Mouse (Mus musculus): Measurements from ENCODE around the gene Creb5. TPM values are rescaled to one million over a fixed set of nuclear protein-coding genes. Genes with fewer than 3 reads are reported as not detected.
"Not testable (repeated sequence)": the region's sequence is repeated elsewhere in the genome, so short reads cannot be mapped to it uniquely, and the experiment has no call there.

Gene Creb5
- total and polyA plus RNA-seq, 2 experiments from 2014 or later = 3.1 to 4.4 TPM

DNA sequence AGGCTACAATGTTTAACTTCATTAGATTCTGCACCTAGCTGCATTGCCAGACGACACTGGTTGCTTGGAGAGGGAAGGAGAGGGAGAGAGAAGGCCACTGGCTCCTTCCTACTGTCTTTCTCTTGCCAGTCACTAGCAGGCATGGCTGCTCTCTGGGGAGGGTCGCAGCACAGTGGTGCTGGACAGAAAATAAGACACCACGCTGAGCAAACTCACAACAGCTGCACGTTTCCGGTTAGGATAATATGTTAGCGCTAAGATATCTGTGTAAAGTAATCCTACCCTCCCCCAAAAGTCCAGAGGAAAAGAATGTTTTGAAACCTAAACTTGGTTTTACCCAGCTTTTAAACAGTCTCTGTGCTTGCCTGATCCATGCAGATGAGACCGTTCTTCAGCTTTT, 107.0 kb downstream of the Creb5 start:
- no peak for TF ChIP-seq CTCF (IDR thresholded peaks at IDR 0.05; ENCODE audit: low read depth)
- Histone ChIP-seq H3K4me3 (ENCODE audit: low read length) (no peak overlapping the region), H3K9ac (replicated peaks; ENCODE audit: low read length) (no peak overlapping the region), H3K27me3 (ENCODE audit: insufficient read depth, low read length) (no peaks in the 10 kb centered on the region), H3K4me2 (ENCODE audit: low read depth, low read length) (no peak overlapping the region), H3K9me3 (ENCODE audit: low read length) (no peaks in the 10 kb centered on the region), H3K27ac (no peak overlapping the region), H3K36me3 (ENCODE audit: insufficient read depth, low read length) (no peaks in the 10 kb centered on the region), H3K4me1 (ENCODE audit: insufficient read depth, low read length) (peaks cover 13% of the 10 kb centered on the region)
- DNase-seq (ENCODE audit: low spot score) = peak; percentile 3
- 27% methylated on average over 7 of the region's 7 CpGs for whole genome bisulfite sequencing
- no peak for ATAC-seq

DNA sequence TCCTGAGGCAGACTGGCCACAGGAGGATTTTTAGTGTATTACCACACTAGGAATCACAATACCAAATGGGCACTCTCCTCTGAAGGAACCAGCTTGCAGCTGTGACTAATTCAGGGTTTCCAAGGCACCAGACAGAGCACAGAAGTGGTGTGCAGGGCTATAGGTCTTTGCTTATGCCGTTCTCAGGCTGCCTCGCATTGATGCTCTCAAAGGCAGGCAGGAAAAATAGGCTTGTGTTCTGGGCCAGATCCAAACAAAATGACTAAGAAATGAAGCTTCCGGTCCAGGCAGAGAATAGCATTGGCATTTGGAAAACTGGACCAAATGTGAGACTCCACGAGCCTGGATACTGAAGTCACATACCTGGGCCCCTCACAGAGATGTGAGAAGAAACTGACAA, 108.1 kb downstream of the Creb5 start:
- no peaks in the 10 kb centered on the region for H3K36me3 ChIP-seq (ENCODE audit: insufficient read depth, low read length)
- no peak for TF ChIP-seq CTCF (IDR thresholded peaks at IDR 0.05; ENCODE audit: low read depth)
- 27% methylated on average over 4 of the region's 4 CpGs for WGBS
- H3K27me3 ChIP-seq (ENCODE audit: insufficient read depth, low read length) = no peaks in the 10 kb centered on the region
- H3K9me3 ChIP-seq (ENCODE audit: low read length) = no peaks in the 10 kb centered on the region
- H3K9ac ChIP-seq (replicated peaks; ENCODE audit: low read length) = no peak overlapping the region
- peaks cover 13% of the 10 kb centered on the region for H3K4me1 ChIP-seq (ENCODE audit: insufficient read depth, low read length)
- ATAC-seq = no peak
- H3K4me3 ChIP-seq (ENCODE audit: low read length) = no peak overlapping the region
- no peak overlapping the region for H3K27ac ChIP-seq
- H3K4me2 ChIP-seq (ENCODE audit: low read depth, low read length) = no peak overlapping the region
- peak; percentile 14 for DNase-seq (ENCODE audit: low spot score)

DNA sequence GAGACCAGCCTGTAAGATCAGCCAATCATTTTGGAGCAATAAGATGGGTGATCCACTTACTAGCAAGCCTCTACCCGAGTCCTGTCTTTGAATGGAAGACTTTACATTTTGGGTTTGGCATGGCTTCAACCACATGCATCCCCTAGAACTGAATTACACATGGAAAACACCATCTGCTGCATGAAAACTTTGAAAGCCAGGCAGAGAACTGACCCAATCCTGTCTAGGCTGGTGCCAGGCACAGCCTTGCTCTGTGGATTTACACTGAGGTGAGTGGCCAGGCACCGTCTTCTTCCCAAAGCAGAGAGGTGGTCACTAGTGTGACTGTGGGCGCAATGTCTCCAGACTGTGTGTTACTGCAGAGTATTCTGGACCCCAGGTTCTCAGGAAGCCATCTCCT, 109.4 kb downstream of the Creb5 start:
- Histone ChIP-seq H3K9me3 (ENCODE audit: low read length) (no peaks in the 10 kb centered on the region), H3K4me1 (ENCODE audit: insufficient read depth, low read length) (peaks cover 13% of the 10 kb centered on the region), H3K27me3 (ENCODE audit: insufficient read depth, low read length) (no peaks in the 10 kb centered on the region), H3K4me2 (ENCODE audit: low read depth, low read length) (no peak overlapping the region), H3K9ac (replicated peaks; ENCODE audit: low read length) (no peak overlapping the region), H3K4me3 (ENCODE audit: low read length) (no peak overlapping the region), H3K27ac (no peak overlapping the region), H3K36me3 (ENCODE audit: insufficient read depth, low read length) (no peaks in the 10 kb centered on the region)
- no peak for TF ChIP-seq CTCF (IDR thresholded peaks at IDR 0.05; ENCODE audit: low read depth)
- 90% methylated on average over 3 of the region's 3 CpGs for WGBS
- ATAC-seq (no peak), DNase-seq (ENCODE audit: low spot score) (no peak)

DNA sequence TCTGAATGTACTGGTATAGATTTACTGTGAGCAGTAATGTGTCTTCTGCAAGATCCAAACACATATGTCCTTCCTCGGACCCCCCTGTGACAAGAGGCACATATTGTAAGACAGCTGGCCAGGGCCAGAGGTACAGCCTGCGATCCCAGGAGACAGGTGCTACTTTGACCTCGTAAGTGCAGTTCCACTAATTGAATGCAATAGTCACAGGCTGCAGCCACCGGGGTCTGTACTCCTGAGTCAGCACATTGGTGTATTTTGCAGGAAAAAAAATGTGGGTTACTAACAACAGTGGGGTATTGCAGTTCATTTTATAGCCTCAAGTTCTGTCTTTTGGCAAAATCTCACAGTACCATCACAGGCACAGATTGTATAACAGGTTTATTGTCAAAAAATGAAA, 110.7 kb downstream of the Creb5 start:
- no peak for TF ChIP-seq CTCF (IDR thresholded peaks at IDR 0.05; ENCODE audit: low read depth)
- no peak overlapping the region for H3K9ac ChIP-seq (replicated peaks; ENCODE audit: low read length)
- peaks cover 13% of the 10 kb centered on the region for H3K4me1 ChIP-seq (ENCODE audit: insufficient read depth, low read length)
- ATAC-seq = no peak
- DNase-seq (ENCODE audit: low spot score) = peak; percentile 9
- no peaks in the 10 kb centered on the region for H3K9me3 ChIP-seq (ENCODE audit: low read length)
- no peak overlapping the region for H3K4me3 ChIP-seq (ENCODE audit: low read length)
- no peaks in the 10 kb centered on the region for H3K36me3 ChIP-seq (ENCODE audit: insufficient read depth, low read length)
- no peak overlapping the region for H3K27ac ChIP-seq
- 68% methylated on average over 4 of the region's 4 CpGs for WGBS
- no peaks in the 10 kb centered on the region for H3K27me3 ChIP-seq (ENCODE audit: insufficient read depth, low read length)
- H3K4me2 ChIP-seq (ENCODE audit: low read depth, low read length) = no peak overlapping the region

DNA sequence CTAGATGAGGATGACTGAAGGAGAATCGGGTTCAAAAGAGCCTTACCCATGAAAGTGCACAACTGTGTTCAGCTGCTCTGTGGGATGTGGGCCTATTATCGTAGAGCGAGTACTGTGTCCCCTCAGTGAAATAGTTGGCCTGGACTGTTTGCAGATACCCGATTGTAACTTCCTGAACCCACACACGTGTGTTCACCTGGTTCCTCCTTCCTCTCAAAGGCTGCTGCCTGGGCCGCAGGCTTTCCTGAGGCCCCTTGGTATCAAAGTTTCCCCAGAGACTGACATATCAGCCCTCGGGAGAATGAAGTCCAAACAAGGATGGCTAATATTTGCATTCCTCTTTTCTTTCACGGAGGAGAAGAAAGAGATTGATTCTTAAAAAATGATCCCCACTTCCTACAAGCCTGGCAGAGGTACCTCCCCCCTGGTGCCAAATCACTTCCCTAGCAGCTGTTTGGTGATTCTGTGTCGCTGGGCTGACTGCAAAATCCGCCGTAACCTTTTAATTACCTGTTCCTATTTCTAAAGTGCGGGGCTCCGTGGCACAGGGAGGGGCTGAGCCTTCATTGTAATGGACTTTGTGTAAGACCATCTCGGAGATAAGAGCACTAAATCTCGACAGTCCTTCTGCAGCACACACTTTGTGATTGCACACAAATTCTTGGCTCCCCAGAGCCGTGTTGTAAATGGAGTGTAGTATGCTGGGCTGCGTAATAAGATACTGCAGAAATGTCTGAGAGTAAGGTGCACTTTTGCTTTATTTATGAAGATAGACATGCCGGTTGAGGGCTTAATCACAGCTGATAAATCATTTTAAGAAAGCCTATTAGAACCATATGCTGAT, 111.4 kb downstream of the Creb5 start:
- Histone ChIP-seq H3K4me1 (ENCODE audit: insufficient read depth, low read length) (peaks cover 13% of the 10 kb centered on the region), H3K9ac (replicated peaks; ENCODE audit: low read length) (no peak overlapping the region), H3K9me3 (ENCODE audit: low read length) (no peaks in the 10 kb centered on the region), H3K4me2 (ENCODE audit: low read depth, low read length) (no peak overlapping the region), H3K27ac (no peak overlapping the region), H3K36me3 (ENCODE audit: insufficient read depth, low read length) (no peaks in the 10 kb centered on the region), H3K27me3 (ENCODE audit: insufficient read depth, low read length) (no peaks in the 10 kb centered on the region), H3K4me3 (ENCODE audit: low read length) (no peak overlapping the region)
- 37% methylated on average over 18 of the region's 18 CpGs for WGBS
- ATAC-seq (no peak), DNase-seq (ENCODE audit: low spot score) (peak; percentile 6)
- TF ChIP-seq CTCF (IDR thresholded peaks at IDR 0.05; ENCODE audit: low read depth) = no peak

DNA sequence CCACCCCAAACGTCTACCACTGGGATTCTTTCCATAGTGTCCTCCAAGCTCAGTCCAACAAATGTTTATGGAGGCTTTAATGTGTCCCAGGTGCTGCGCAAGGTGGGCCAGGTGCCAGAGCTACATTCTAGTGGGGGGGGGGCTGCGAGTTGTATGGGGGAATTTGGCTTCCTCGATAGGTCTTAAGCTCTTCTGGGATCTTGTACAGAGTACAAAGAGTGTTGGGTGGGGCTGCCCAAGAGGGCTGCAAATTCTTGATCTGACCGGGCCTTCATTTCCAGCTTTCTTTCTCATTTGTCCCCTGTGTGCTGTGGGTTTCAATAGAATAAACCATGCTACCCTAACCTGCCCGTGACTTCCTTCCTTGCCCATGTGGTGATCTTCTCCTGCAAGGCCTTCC, 114.3 kb downstream of the Creb5 start:
- TF ChIP-seq CTCF (IDR thresholded peaks at IDR 0.05; ENCODE audit: low read depth) = no peak
- Histone ChIP-seq H3K27ac (no peak overlapping the region), H3K27me3 (ENCODE audit: insufficient read depth, low read length) (no peaks in the 10 kb centered on the region), H3K4me2 (ENCODE audit: low read depth, low read length) (no peak overlapping the region), H3K4me3 (ENCODE audit: low read length) (no peak overlapping the region), H3K36me3 (ENCODE audit: insufficient read depth, low read length) (no peaks in the 10 kb centered on the region), H3K9me3 (ENCODE audit: low read length) (no peaks in the 10 kb centered on the region), H3K4me1 (ENCODE audit: insufficient read depth, low read length) (no peaks in the 10 kb centered on the region), H3K9ac (replicated peaks; ENCODE audit: low read length) (no peak overlapping the region)
- DNase-seq (ENCODE audit: low spot score) (no peak), ATAC-seq (no peak)
- 91% methylated on average over 6 of the region's 6 CpGs for WGBS

DNA sequence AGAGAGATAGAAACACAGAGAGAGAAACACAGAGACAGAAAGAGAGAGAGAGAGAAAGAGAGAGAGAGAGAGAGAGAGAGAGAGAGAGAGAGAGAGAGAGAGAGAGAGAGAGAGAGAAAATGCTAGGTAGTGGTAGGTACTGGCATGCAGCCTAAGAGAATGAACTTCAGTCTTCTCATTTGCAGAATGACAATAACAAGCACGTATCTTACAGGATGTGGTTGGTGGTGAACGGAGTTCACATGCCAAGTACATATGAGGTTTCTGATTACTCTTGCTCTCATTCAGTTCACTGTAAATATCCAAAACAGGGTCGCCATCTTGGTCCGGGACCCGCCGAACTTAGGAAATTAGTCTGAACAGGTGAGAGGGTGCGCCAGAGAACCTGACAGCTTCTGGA, 115.5 kb downstream of the Creb5 start:
- DNase-seq (ENCODE audit: low spot score); H3K4me1 ChIP-seq (ENCODE audit: insufficient read depth, low read length); ATAC-seq; H3K4me2 ChIP-seq (ENCODE audit: low read depth, low read length); H3K9ac ChIP-seq (replicated peaks; ENCODE audit: low read length); H3K9me3 ChIP-seq (ENCODE audit: low read length); H3K27me3 ChIP-seq (ENCODE audit: insufficient read depth, low read length); H3K36me3 ChIP-seq (ENCODE audit: insufficient read depth, low read length); H3K27ac ChIP-seq; H3K4me3 ChIP-seq (ENCODE audit: low read length): not testable (repeated sequence)
- WGBS = 98% methylated on average over 7 of the region's 7 CpGs

Measured in hindbrain, postnatal 0 days (tissue).